Mouse (Mus musculus): ENCODE measurements around the gene Rdh1.

DNA sequence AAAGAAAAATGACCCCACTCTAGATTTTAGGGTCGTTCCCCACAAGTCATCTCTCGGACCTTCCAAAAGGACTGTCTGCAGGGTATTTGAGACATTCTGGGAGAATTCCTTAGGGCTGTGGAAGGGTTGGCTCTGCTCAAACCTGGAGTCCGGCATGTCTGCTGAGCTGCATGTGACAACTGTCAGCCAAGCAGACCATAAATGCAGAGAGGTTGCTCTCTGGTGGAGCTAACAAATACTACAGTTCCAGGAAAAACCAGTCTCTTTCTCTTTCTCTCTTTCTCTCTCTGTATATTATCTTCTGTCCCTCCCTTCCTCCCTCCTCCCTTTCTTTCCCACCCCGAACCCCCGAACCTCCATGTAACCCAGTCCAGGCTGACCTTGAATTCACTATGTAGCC, 25.1 kb upstream of the Rdh1 start:
- TF ChIP-seq CEBPB (IDR thresholded peaks at IDR 0.05; ENCODE audit: insufficient read depth, poor library complexity, severe bottlenecking), result no peak
- TF ChIP-seq SRF (IDR thresholded peaks at IDR 0.05; ENCODE audit: control insufficient read depth, insufficient read length, low read depth), result no peak
- TF ChIP-seq E2F4 (IDR thresholded peaks at IDR 0.05; ENCODE audit: insufficient read depth), result no peak
- TF ChIP-seq REST (IDR thresholded peaks at IDR 0.05; ENCODE audit: insufficient read depth, insufficient read length), result no peak
- TF ChIP-seq MYOG (IDR thresholded peaks at IDR 0.05; ENCODE audit: control insufficient read depth in 1 of 3, insufficient read depth in 1 of 3, insufficient read length in 2 of 3, low read depth in 2 of 3), result no peak
- TF ChIP-seq POLR2A (IDR thresholded peaks at IDR 0.05; ENCODE audit: insufficient read length, low read depth), result no peak
- no peak for TF ChIP-seq MYOD1 (IDR thresholded peaks at IDR 0.05; ENCODE audit: control insufficient read depth in 1 of 3, insufficient read length in 2 of 3, low read depth in 2 of 3)
- TF ChIP-seq USF1 (IDR thresholded peaks at IDR 0.05; ENCODE audit: low read depth), result no peak

Data from myocyte (in vitro differentiated cells).